ENCODE assay signal across 21 mouse cellular contexts in genomic region chr4:44016071-44016470, GRCm38 (mm10). TPM values are rescaled to one million over a fixed set of nuclear protein-coding genes. Genes with fewer than 3 reads are reported as not detected.
A peak's percentile ranks its signal among the peaks of the same experiment; 100 is the strongest.
DNase-seq lines count a peak whose midpoint lies in the region; ATAC-seq and TF ChIP-seq lines count a peak whose summit lies in the region.
"Had no signal": no experiment of that assay in that cellular context is flagged by ENCODE, and none has a peak within 500 bp of the region (broad histone marks: within the 10 kb centered on the region; RNA-seq: fewer than 3 reads in every experiment).

No protein-coding gene starts in this region.

- TF ChIP-seq CTCF in MEL (IDR thresholded peaks at IDR 0.05 in 2 of 3, conservative IDR thresholded peaks at IDR 0.05 in 1 of 3; ENCODE audit: control insufficient read depth in 1 of 3, insufficient read depth in 1 of 3, low read depth in 2 of 3, low read length in 3 of 3, poor library complexity in 1 of 3, severe bottlenecking in 1 of 3): no peak
- no peak for TF ChIP-seq CTCF in liver, postnatal 0 days (IDR thresholded peaks at IDR 0.05; ENCODE audit: low read depth)

- H3K9me3 ChIP-seq in heart, embryonic 10.5 days: no peaks in the 10 kb centered on the region
- no peaks in the 10 kb centered on the region for H3K9me3 ChIP-seq in megakaryocyte, embryonic 14.5 days
- no peaks in the 10 kb centered on the region for H3K9me3 ChIP-seq in MEL (replicated peaks; ENCODE audit: insufficient read depth, low read length)
- no peaks in the 10 kb centered on the region for H3K9me3 ChIP-seq in liver, postnatal 0 days (ENCODE audit: low read length)
- H3K9me3 ChIP-seq: limb, embryonic 13.5 days had no signal

- no peaks in the 10 kb centered on the region for H3K27me3 ChIP-seq in heart, embryonic 10.5 days (ENCODE audit: insufficient read depth, poor library complexity, severe bottlenecking)
- H3K27me3 ChIP-seq in megakaryocyte, embryonic 14.5 days (replicated peaks): no peaks in the 10 kb centered on the region
- no peaks in the 10 kb centered on the region for H3K27me3 ChIP-seq in MEL (ENCODE audit: control insufficient read depth in 1 of 2, insufficient read depth in 2 of 2, low read length in 2 of 2)
- no peaks in the 10 kb centered on the region for H3K27me3 ChIP-seq in liver, postnatal 0 days (ENCODE audit: insufficient read depth, low read length)
- H3K27me3 ChIP-seq: limb, embryonic 13.5 days had no signal

- TF ChIP-seq POLR2A in MEL (IDR thresholded peaks at IDR 0.05; ENCODE audit: control insufficient read depth in 1 of 2, insufficient read depth in 1 of 2, low read depth in 1 of 2, low read length in 2 of 2, poor library complexity in 1 of 2): no peak

- no peak overlapping the region for H3K9ac ChIP-seq in MEL (ENCODE audit: control insufficient read depth, low read depth, low read length, poor library complexity, severe bottlenecking)
- H3K9ac ChIP-seq in liver, postnatal 0 days (replicated peaks): peak overlapping the region; percentile 21; the same call in 1 of the 2 replicates
- H3K9ac ChIP-seq: limb, embryonic 13.5 days had no signal

- peaks cover 78% of the 10 kb centered on the region for H3K79me2 ChIP-seq in MEL (ENCODE audit: control insufficient read depth, insufficient read depth, low read length, poor library complexity)

- no peak for TF ChIP-seq EP300 in MEL (IDR thresholded peaks at IDR 0.05; ENCODE audit: low read depth in 1 of 2, low read length in 2 of 2)
- TF ChIP-seq EP300 in liver, postnatal 0 days (IDR thresholded peaks at IDR 0.05; ENCODE audit: low read depth): no peak

- no peak overlapping the region for H3K27ac ChIP-seq in heart, embryonic 10.5 days
- no peak overlapping the region for H3K27ac ChIP-seq in MEL (ENCODE audit: control insufficient read depth, low read depth, low read length)
- no peak overlapping the region for H3K27ac ChIP-seq in liver, postnatal 0 days (ENCODE audit: low read depth)
- H3K27ac ChIP-seq: kidney, postnatal 0 days; left cerebral cortex, adult 2 months; limb, embryonic 13.5 days had no signal

- H3K4me2 ChIP-seq in liver, postnatal 0 days (ENCODE audit: low read depth, low read length): peak overlapping the region; percentile 84
- H3K4me2 ChIP-seq: limb, embryonic 13.5 days had no signal

- ATAC-seq in megakaryocyte, adult 5-6 weeks (ENCODE audit: poor library complexity, severe bottlenecking): no peak
- no peak for ATAC-seq in liver, postnatal 0 days
- ATAC-seq: forebrain, embryonic 14.5 days had no signal

- peak; percentile 42 for DNase-seq in heart, embryonic 10.5 days (ENCODE audit: low spot score)
- DNase-seq in heart, postnatal 4 days: no peak
- peak; percentile 19 for DNase-seq in MEL (ENCODE audit: low read depth, low spot score)
- no peak for DNase-seq in liver, postnatal 0 days
- DNase-seq in right cerebral cortex, postnatal 4 days: no peak
- no peak for DNase-seq in left cerebral cortex, adult 9 months (ENCODE audit: low spot score in 2 of 2)
- DNase-seq: cerebellum, adult 11 months; lung, postnatal 14 days; midbrain, embryonic 14.5 days had no signal

- no peak overlapping the region for H3K4me3 ChIP-seq in heart, embryonic 10.5 days
- peak overlapping the region; percentile 82 for H3K4me3 ChIP-seq in megakaryocyte, embryonic 14.5 days (replicated peaks)
- no peak overlapping the region for H3K4me3 ChIP-seq in MEL (ENCODE audit: control insufficient read depth in 1 of 2, insufficient read depth in 1 of 2, low read depth in 2 of 2, low read length in 2 of 2)
- H3K4me3 ChIP-seq in liver, postnatal 0 days (ENCODE audit: low read depth, low read length): no peak overlapping the region
- H3K4me3 ChIP-seq: erythroblast, embryonic 14.5 days; left cerebral cortex, adult 2 months; limb, embryonic 13.5 days had no signal

- H3K4me1 ChIP-seq in heart, embryonic 10.5 days: peaks cover 37% of the 10 kb centered on the region
- H3K4me1 ChIP-seq in megakaryocyte, embryonic 14.5 days: peaks cover 76% of the 10 kb centered on the region
- H3K4me1 ChIP-seq in MEL (ENCODE audit: control insufficient read depth in 1 of 2, insufficient read depth in 2 of 2, low read length in 2 of 2): peaks cover 2 to 24% of the 10 kb centered on the region in 2 experiments; a peak in 3 of 4 replicates
- H3K4me1 ChIP-seq in liver, postnatal 0 days (ENCODE audit: insufficient read depth): peaks cover 43% of the 10 kb centered on the region

- no peak for TF ChIP-seq RAD21 in MEL (IDR thresholded peaks at IDR 0.05; ENCODE audit: low read depth, low read length)

- WGBS in heart, embryonic 10.5 days: 93% methylated on average over 4 of the region's 4 CpGs
- WGBS in liver, postnatal 0 days (ENCODE audit: insufficient replicate concordance): 37% methylated on average over 4 of the region's 4 CpGs

- H3K36me3 ChIP-seq in heart, embryonic 10.5 days: peaks cover 43% of the 10 kb centered on the region
- peaks cover 61% of the 10 kb centered on the region for H3K36me3 ChIP-seq in megakaryocyte, embryonic 14.5 days (replicated peaks; ENCODE audit: low read length)
- H3K36me3 ChIP-seq in MEL (ENCODE audit: control insufficient read depth in 1 of 2, insufficient read depth in 2 of 2, low read length in 2 of 2): peaks cover 21% of the 10 kb centered on the region in 2 experiments
- peaks cover 39% of the 10 kb centered on the region for H3K36me3 ChIP-seq in liver, postnatal 0 days (replicated peaks; ENCODE audit: insufficient read depth, low read length)

TF ChIP-seq in MEL, 35 proteins besides CTCF, POLR2A, EP300 and RAD21:
- TF ChIP-seq GABPA (IDR thresholded peaks at IDR 0.05; ENCODE audit: low read depth, low read length) (no peak), MXI1 (IDR thresholded peaks at IDR 0.05; ENCODE audit: low read depth, low read length) (no peak), MEF2A (IDR thresholded peaks at IDR 0.05; ENCODE audit: extremely low read depth, insufficient replicate concordance, low read depth, low read length, poor library complexity, severe bottlenecking) (no peak), MAZ (IDR thresholded peaks at IDR 0.05; ENCODE audit: low read depth, low read length) (no peak), ZNF384 (IDR thresholded peaks at IDR 0.05; ENCODE audit: low read depth, low read length) (no peak), ETS1 (IDR thresholded peaks at IDR 0.05; ENCODE audit: low read depth, low read length) (no peak), MYB (IDR thresholded peaks at IDR 0.05; ENCODE audit: low read depth, low read length) (no peak), MYC (IDR thresholded peaks at IDR 0.05; ENCODE audit: low read depth, low read length) (no peak), ZKSCAN1 (IDR thresholded peaks at IDR 0.05; ENCODE audit: low read depth, low read length) (no peak), UBTF (IDR thresholded peaks at IDR 0.05; ENCODE audit: borderline replicate concordance, insufficient read depth, low read depth, low read length) (no peak), CHD1 (IDR thresholded peaks at IDR 0.05; ENCODE audit: low read depth, low read length) (no peak), E2F4 (IDR thresholded peaks at IDR 0.05; ENCODE audit: borderline replicate concordance, low read depth, low read length) (no peak)

RNA-seq across cellular contexts. Expression of gene Clta, which starts 11.8 kb away (rescaled TPM):
- 156 and 170 TPM in 2 replicates for polyA plus RNA-seq in heart, embryonic 10.5 days (2016; fragmentation: Nextera tagmentation; extraction: Ambion mirVana)
- total RNA-seq in heart, postnatal 4 days (2021): 100 to 1,000 TPM; 108 TPM
- polyA plus RNA-seq in megakaryocyte, embryonic 14.5 days (2012; ENCODE audit: insufficient read depth, low replicate concordance): 132 and 432 TPM in 2 replicates
- 387 and 421 TPM in 2 replicates for total RNA-seq in megakaryocyte, adult 5-6 weeks (2015)
- 615 and 637 TPM in 2 replicates for total RNA-seq in megakaryocyte, adult 5-6 weeks (2017)
- 426 and 451 TPM in 2 replicates for total RNA-seq in MEL (2012; rRNA removed)
- polyA plus RNA-seq in MEL (2012; ENCODE audit: insufficient read depth in 1 of 2, insufficient read length in 2 of 2, low read depth in 1 of 2, low replicate concordance in 2 of 2, missing spikeins in 1 of 2): 100 to 1,000 TPM in 1 of 2 experiments, not detected in 1; 589 TPM
- polyA plus RNA-seq in liver, postnatal 0 days (2015; fragmentation: Nextera tagmentation; extraction: Ambion mirVana): 136 and 144 TPM in 2 replicates

RNA-seq across cellular contexts. Expression of gene Ccin, which starts 32.8 kb away (rescaled TPM):
- not detected in 2 replicates for polyA plus RNA-seq in heart, embryonic 10.5 days (2016; fragmentation: Nextera tagmentation; extraction: Ambion mirVana)
- under 1 TPM; 0.26 to 0.47 TPM for total RNA-seq in heart, postnatal 4 days (2021)
- polyA plus RNA-seq in megakaryocyte, embryonic 14.5 days (2012; ENCODE audit: insufficient read depth, low replicate concordance): not detected in 2 replicates
- 0.09 TPM in 1 of 2 replicates, not detected in the other for total RNA-seq in megakaryocyte, adult 5-6 weeks (2015)
- 0.26 and 0.37 TPM in 2 replicates for total RNA-seq in megakaryocyte, adult 5-6 weeks (2017)
- not detected in 2 replicates for total RNA-seq in MEL (2012; rRNA removed)
- polyA plus RNA-seq in MEL (2012; ENCODE audit: insufficient read depth in 1 of 2, insufficient read length in 2 of 2, low read depth in 1 of 2, low replicate concordance in 2 of 2, missing spikeins in 1 of 2): under 1 TPM in 1 of 2 experiments, not detected in 1; 0.04 TPM
- not detected in 2 replicates for polyA plus RNA-seq in liver, postnatal 0 days (2015; fragmentation: Nextera tagmentation; extraction: Ambion mirVana)
- total RNA-seq: layer of hippocampus, adult 8-10 months; left cerebral cortex, adult 2 months had no signal
- polyA plus RNA-seq: embryonic facial prominence, embryonic 11.5 days; erythroblast, embryonic 14.5 days; forebrain, embryonic 14.5 days; heart, embryonic 14.5 days; intestine, embryonic 14.5 days; kidney, postnatal 0 days; limb, embryonic 13.5 days; midbrain, embryonic 14.5 days; stomach, embryonic 16.5 days had no signal

RNA-seq across cellular contexts. Expression of gene Glipr2, which starts 58.9 kb away (rescaled TPM):
- polyA plus RNA-seq in heart, embryonic 10.5 days (2016; fragmentation: Nextera tagmentation; extraction: Ambion mirVana): 114 and 119 TPM in 2 replicates
- 10 to 100 TPM; 31.0 to 32.9 TPM for total RNA-seq in heart, postnatal 4 days (2021)
- polyA plus RNA-seq in megakaryocyte, embryonic 14.5 days (2012; ENCODE audit: insufficient read depth, low replicate concordance): 6.5 and 32.0 TPM in 2 replicates
- total RNA-seq in megakaryocyte, adult 5-6 weeks (2015): 147 and 149 TPM in 2 replicates
- total RNA-seq in megakaryocyte, adult 5-6 weeks (2017): 224 and 228 TPM in 2 replicates
- total RNA-seq in MEL (2012; rRNA removed): 22.8 and 30.6 TPM in 2 replicates
- polyA plus RNA-seq in MEL (2012; ENCODE audit: insufficient read depth in 1 of 2, insufficient read length in 2 of 2, low read depth in 1 of 2, low replicate concordance in 2 of 2, missing spikeins in 1 of 2): 10 to 100 TPM in 1 of 2 experiments, not detected in 1; 25.0 TPM
- 19.4 and 20.4 TPM in 2 replicates for polyA plus RNA-seq in liver, postnatal 0 days (2015; fragmentation: Nextera tagmentation; extraction: Ambion mirVana)

Comparison
In these comparisons a context has a peak if more than half of its experiments do, and no peak if none do; other contexts are left out.
1. DNase-seq: peak in heart, embryonic 10.5 days (single experiment) and MEL (single experiment); none in heart, postnatal 4 days (single experiment), liver, postnatal 0 days (single experiment), right cerebral cortex, postnatal 4 days (single experiment) and left cerebral cortex, adult 9 months (0 of 2).